Mouse (Mus musculus) forebrain, embryonic 14.5 days (tissue): ENCODE measurements around the gene Grid2. TPM values are rescaled to one million over a fixed set of nuclear protein-coding genes. Genes with fewer than 3 reads are reported as not detected.
A peak's percentile ranks its signal among the peaks of the same experiment; 100 is the strongest.

Experiments
- ATAC-seq: fragments of 200-750 bp; cut with Nextera tagmentation; 2 replicates; pipeline ENCODE4 v1.8.0; 2017; ENCODE audit warnings: mild to moderate bottlenecking, moderate library complexity
- DNase-seq: peaks from one replicate; pipeline ENCODE4 v3.0.0-alpha.2; 2015; ENCODE audit warnings: low spot score
- H3K27ac ChIP-seq: fragments of 300-500 bp; sonication (generic); 2 replicates; pipeline ENCODE4 v1.5.1; 2014; ENCODE audit warnings: low read depth, mild to moderate bottlenecking, control low read depth, low read length, moderate library complexity
- H3K27me3 ChIP-seq: fragments of 300-500 bp; sonication (generic); replicated peaks from 2 replicates; pipeline ENCODE4 v1.6.1; 2014; ENCODE audit warnings: low read length, control low read depth, mixed read lengths; ENCODE audit not compliant: control insufficient read depth, insufficient read depth
- H3K36me3 ChIP-seq: fragments of 300-500 bp; sonication (generic); 2 replicates; pipeline ENCODE4 v1.6.1; 2014; ENCODE audit warnings: low read length, control low read depth; ENCODE audit not compliant: control insufficient read depth, insufficient read depth
- H3K4me1 ChIP-seq: fragments of 300-500 bp; sonication (generic); 2 replicates; pipeline ENCODE4 v1.6.1; 2014; ENCODE audit warnings: antibody characterized with exemption, low read length, control low read depth; ENCODE audit not compliant: control insufficient read depth, insufficient read depth
- H3K4me2 ChIP-seq: fragments of 300-500 bp; sonication (generic); 2 replicates; pipeline ENCODE4 v1.6.1; 2014; ENCODE audit warnings: mild to moderate bottlenecking, control low read depth, low read length
- H3K4me3 ChIP-seq: fragments of 300-500 bp; sonication (generic); 2 replicates; pipeline ENCODE4 v1.5.1; 2014; ENCODE audit warnings: low read depth, low read length, control low read depth
- H3K9ac ChIP-seq: fragments of 300-500 bp; sonication (generic); 2 replicates; pipeline ENCODE4 v1.6.1; 2014; ENCODE audit warnings: mild to moderate bottlenecking, low read length, control low read depth, moderate library complexity
- H3K9me3 ChIP-seq: fragments of 300-500 bp; sonication (generic); replicated peaks from 2 replicates; pipeline ENCODE4 v1.6.1; 2016; ENCODE audit warnings: low read length, control low read depth, mixed read lengths; ENCODE audit not compliant: control insufficient read depth
- WGBS: fragments of 180-500 bp; shearing (Covaris S2); extraction: QIAGEN DNeasy Blood & Tissue Kit; methylation state at CpG from one replicate; pipeline ENCODE4 v1.1.7; 2014; 5-methylcytosine and 5-hydroxymethylcytosine counted together
- polyA plus RNA-seq: library from polyadenylated mRNA; unstranded; fragments of >200 nt; fragmentation: Nextera tagmentation; extraction: Ambion mirVana; gene quantifications from 2 replicates; pipeline ENCODE4 v1.2.1, GENCODE M21; 2014

Gene Grid2
- polyA plus RNA-seq, 1 experiment from 2014 or later: 1.7 TPM

GRCm38 (mm10) chr6:64694688-64695087 lies 1439.0 kb downstream of the Grid2 start:
- Histone ChIP-seq H3K4me3 (no peak overlapping the region), H3K9ac (no peak overlapping the region), H3K27ac (no peak overlapping the region), H3K4me2 (no peak overlapping the region), H3K36me3 (no peaks in the 10 kb centered on the region), H3K27me3 (no peaks in the 10 kb centered on the region), H3K9me3 (no peaks in the 10 kb centered on the region), H3K4me1 (no peaks in the 10 kb centered on the region)
- WGBS: 34% methylated on average over 7 of the region's 7 CpGs
- ATAC-seq (no peak), DNase-seq (no peak)

GRCm38 (mm10) chr6:64703659-64704058 lies 1448.0 kb downstream of the Grid2 start:
- H3K9ac ChIP-seq: no peak overlapping the region
- no peak for ATAC-seq
- H3K9me3 ChIP-seq: no peaks in the 10 kb centered on the region
- DNase-seq: no peak
- H3K4me1 ChIP-seq: no peaks in the 10 kb centered on the region
- H3K27me3 ChIP-seq: no peaks in the 10 kb centered on the region
- no peaks in the 10 kb centered on the region for H3K36me3 ChIP-seq
- H3K4me3 ChIP-seq: no peak overlapping the region
- no peak overlapping the region for H3K4me2 ChIP-seq
- WGBS: 85% methylated on average over 2 of the region's 2 CpGs
- H3K27ac ChIP-seq: no peak overlapping the region

GRCm38 (mm10) chr6:64727751-64728403 lies 1472.2 kb downstream of the Grid2 start:
- ATAC-seq: peak; percentile 35
- no peaks in the 10 kb centered on the region for H3K9me3 ChIP-seq
- under 1% methylated on average over 29 of the region's 29 CpGs for WGBS

GRCm38 (mm10) chr6:64728499-64729198 lies 1473.0 kb downstream of the Grid2 start, which contains the start of gene Atoh1:
TSS of gene Atoh1 (plus strand) at chr6:64729125.
- under 1% methylated on average over 34 of the region's 34 CpGs for WGBS
- Histone ChIP-seq H3K4me3 (peak within 1 kb of the TSS; percentile 36), H3K9ac (peak within 1 kb of the TSS; percentile 43), H3K27me3 (peaks cover 53% of the 10 kb centered on the region), H3K9me3 (no peaks in the 10 kb centered on the region), H3K4me1 (peaks cover 15% of the 10 kb centered on the region), H3K4me2 (peak within 1 kb of the TSS; percentile 82), H3K36me3 (no peaks in the 10 kb centered on the region), H3K27ac (no peak within 1 kb of the TSS)
- ATAC-seq (peak; percentile 78), DNase-seq (peak; percentile 61)

More at GRCm38 (mm10) chr6:64727751-64728403, 1472.2 kb downstream of the Grid2 start:
- Histone ChIP-seq H3K36me3 (no peaks in the 10 kb centered on the region), H3K27ac (no peak overlapping the region), H3K4me2 (peak overlapping the region; percentile 82), H3K9ac (no peak overlapping the region), H3K27me3 (peaks cover 45% of the 10 kb centered on the region), H3K4me1 (peaks cover 15% of the 10 kb centered on the region), H3K4me3 (peak overlapping the region; percentile 36)
- DNase-seq: peak; percentile 29

GRCm38 (mm10) chr6:64729231-64730011 lies 1473.7 kb downstream of the Grid2 start:
- Histone ChIP-seq H3K27ac (no peak overlapping the region), H3K4me2 (peak overlapping the region; percentile 82), H3K27me3 (peaks cover 58% of the 10 kb centered on the region), H3K4me3 (peak overlapping the region; percentile 36), H3K36me3 (no peaks in the 10 kb centered on the region), H3K4me1 (peaks cover 15% of the 10 kb centered on the region), H3K9me3 (no peaks in the 10 kb centered on the region), H3K9ac (peak overlapping the region; percentile 43)
- under 1% methylated on average over 53 of the region's 53 CpGs for WGBS
- peak; percentile 37 for DNase-seq
- ATAC-seq: peak; percentile 66

GRCm38 (mm10) chr6:64730030-64730429 lies 1474.4 kb downstream of the Grid2 start:
- H3K9me3 ChIP-seq: no peaks in the 10 kb centered on the region
- H3K36me3 ChIP-seq: no peaks in the 10 kb centered on the region
- no peak overlapping the region for H3K27ac ChIP-seq
- DNase-seq (no peak), ATAC-seq (no peak)
- peak overlapping the region; percentile 36 for H3K4me3 ChIP-seq
- WGBS: under 1% methylated on average over 18 of the region's 19 CpGs
- H3K4me2 ChIP-seq: peak overlapping the region; percentile 82
- peaks cover 15% of the 10 kb centered on the region for H3K4me1 ChIP-seq
- no peak overlapping the region for H3K9ac ChIP-seq
- H3K27me3 ChIP-seq: peaks cover 64% of the 10 kb centered on the region

- no peak for ATAC-seq
- Histone ChIP-seq H3K36me3 (no peaks in the 10 kb centered on the region), H3K27ac (no peak overlapping the region), H3K27me3 (peaks cover 69% of the 10 kb centered on the region), H3K9ac (no peak overlapping the region), H3K9me3 (no peaks in the 10 kb centered on the region), H3K4me2 (no peak overlapping the region), H3K4me3 (no peak overlapping the region), H3K4me1 (peaks cover 15% of the 10 kb centered on the region)
- DNase-seq: no peak
- 3% methylated on average over 14 of the region's 14 CpGs for WGBS
These were observed 1474.9 kb downstream of the Grid2 start for GRCm38 (mm10) chr6:64730506-64731020.

GRCm38 (mm10) chr6:64731126-64731525 lies 1475.5 kb downstream of the Grid2 start:
- Histone ChIP-seq H3K36me3 (no peaks in the 10 kb centered on the region), H3K4me3 (no peak overlapping the region), H3K4me2 (no peak overlapping the region), H3K27me3 (peaks cover 74% of the 10 kb centered on the region), H3K9me3 (no peaks in the 10 kb centered on the region), H3K4me1 (peaks cover 15% of the 10 kb centered on the region), H3K9ac (no peak overlapping the region), H3K27ac (no peak overlapping the region)
- ATAC-seq (no peak), DNase-seq (no peak)
- WGBS: 6% methylated on average over 7 of the region's 7 CpGs
